Mouse (Mus musculus) heart, postnatal 0 days (tissue): ENCODE data around the gene Pgghg. TPM values are rescaled to one million over a fixed set of nuclear protein-coding genes. Genes with fewer than 3 reads are reported as not detected.
A peak's percentile ranks its signal among the peaks of the same experiment; 100 is the strongest.

Experiments used
- ATAC-seq: fragments of 200-750 bp; cut with Nextera tagmentation; 2 replicates; pipeline ENCODE4 v1.8.0; 2017; ENCODE audit warnings: low read depth, moderate number of reproducible peaks, moderate library complexity; ENCODE audit not compliant: insufficient read depth
- DNase-seq: peaks from one replicate; pipeline ENCODE4 v3.0.0-alpha.2; 2016; ENCODE audit warnings: low spot score
- H3K27ac ChIP-seq: fragments of 300-500 bp; sonication (generic); 2 replicates; pipeline ENCODE4 v1.5.1; 2014; ENCODE audit warnings: low read depth, mild to moderate bottlenecking
- H3K27me3 ChIP-seq: fragments of 300-500 bp; sonication (generic); 2 replicates; pipeline ENCODE4 v1.6.1; 2014; ENCODE audit warnings: low read length, mixed read lengths; ENCODE audit not compliant: control insufficient read depth, insufficient read depth
- H3K36me3 ChIP-seq: fragments of 300-500 bp; sonication (generic); replicated peaks from 2 replicates; pipeline ENCODE4 v1.6.1; 2014; ENCODE audit warnings: low read length, mixed read lengths; ENCODE audit not compliant: control insufficient read depth, insufficient read depth
- H3K4me1 ChIP-seq: fragments of 300-500 bp; sonication (generic); 2 replicates; pipeline ENCODE4 v1.6.1; 2014; ENCODE audit warnings: antibody characterized with exemption; ENCODE audit not compliant: control insufficient read depth, insufficient read depth
- H3K4me2 ChIP-seq: fragments of 300-500 bp; sonication (generic); 2 replicates; pipeline ENCODE4 v1.6.1; 2014; ENCODE audit warnings: low read depth, mild to moderate bottlenecking, low read length, moderate library complexity
- H3K4me3 ChIP-seq: fragments of 300-500 bp; sonication (generic); 2 replicates; pipeline ENCODE4 v1.5.1; 2014; ENCODE audit warnings: low read depth, low read length
- H3K9ac ChIP-seq: fragments of 300-500 bp; sonication (generic); replicated peaks from 2 replicates; pipeline ENCODE4 v1.6.1; 2014; ENCODE audit warnings: low read depth, low read length, mixed read lengths
- H3K9me3 ChIP-seq: fragments of 300-500 bp; sonication (generic); replicated peaks from 2 replicates; pipeline ENCODE4 v1.6.1; 2016; ENCODE audit warnings: low read length; ENCODE audit not compliant: control insufficient read depth
- CTCF ChIP-seq: IDR thresholded peaks from 2 replicates; pipeline ENCODE4 v1.5.1; 2016; ENCODE audit warnings: antibody characterized with exemption, control low read depth, low read depth
- EP300 ChIP-seq: IDR thresholded peaks from 2 replicates; pipeline ENCODE4 v1.6.1; 2016; ENCODE audit warnings: antibody characterized with exemption, low read depth
- WGBS: fragments of 180-500 bp; shearing (Covaris S2); extraction: QIAGEN DNeasy Blood & Tissue Kit; methylation state at CpG from one replicate; pipeline ENCODE4 v1.1.7; 2014; 5-methylcytosine and 5-hydroxymethylcytosine counted together
- polyA plus RNA-seq: library from polyadenylated mRNA; unstranded; fragments of >200 nt; fragmentation: Nextera tagmentation; extraction: Ambion mirVana; gene quantifications from 2 replicates; pipeline ENCODE4 v1.2.1, GENCODE M21; 2015
- total RNA-seq: library from RNA; depleted of rRNA; stranded (reverse); fragments of >200 nt; gene quantifications from 2 replicates; pipeline ENCODE4 v1.2.3, GENCODE M21; 2014; ENCODE audit warnings: low replicate concordance

Pgghg gene
- total and polyA plus RNA-seq, 2 experiments from 2014 or later = 5.9 to 16.3 TPM

- WGBS = 85% methylated on average over 7 of the region's 7 CpGs
- Histone ChIP-seq H3K27me3 (no peaks in the 10 kb centered on the region), H3K4me3 (no peak overlapping the region), H3K9me3 (no peaks in the 10 kb centered on the region), H3K4me1 (no peaks in the 10 kb centered on the region), H3K36me3 (no peaks in the 10 kb centered on the region), H3K4me2 (no peak overlapping the region), H3K9ac (no peak overlapping the region), H3K27ac (no peak overlapping the region)
- no peak for DNase-seq
- TF ChIP-seq EP300 (no peak), CTCF (no peak)
- no peak for ATAC-seq
These were observed 33.5 kb upstream of the Pgghg start for GRCm38 (mm10) chr7:140907697-140908096.

GRCm38 (mm10) chr7:140908181-140908580 is 33.0 kb upstream of the Pgghg start:
- H3K4me2 ChIP-seq = no peak overlapping the region
- no peaks in the 10 kb centered on the region for H3K27me3 ChIP-seq
- H3K9me3 ChIP-seq = no peaks in the 10 kb centered on the region
- no peaks in the 10 kb centered on the region for H3K4me1 ChIP-seq
- H3K9ac ChIP-seq = no peak overlapping the region
- H3K27ac ChIP-seq = no peak overlapping the region
- TF ChIP-seq CTCF (no peak), EP300 (no peak)
- H3K4me3 ChIP-seq = no peak overlapping the region
- ATAC-seq (no peak), DNase-seq (no peak)
- WGBS = 54% methylated on average over 7 of the region's 7 CpGs
- no peaks in the 10 kb centered on the region for H3K36me3 ChIP-seq

GRCm38 (mm10) chr7:140908634-140909107 is 32.5 kb upstream of the Pgghg start:
- Histone ChIP-seq H3K9me3 (no peaks in the 10 kb centered on the region), H3K27ac (no peak overlapping the region), H3K4me1 (no peaks in the 10 kb centered on the region), H3K9ac (no peak overlapping the region; the same call in 1 of the 2 replicates), H3K27me3 (no peaks in the 10 kb centered on the region), H3K4me2 (peak overlapping the region; percentile 72), H3K4me3 (peak overlapping the region; percentile 40), H3K36me3 (no peaks in the 10 kb centered on the region)
- TF ChIP-seq CTCF (peak; percentile 87), EP300 (no peak)
- peak; percentile 86 for DNase-seq
- peak; percentile 71 for ATAC-seq
- 1% methylated on average over 19 of the region's 19 CpGs for WGBS

- no peak overlapping the region for H3K9ac ChIP-seq
- no peaks in the 10 kb centered on the region for H3K4me1 ChIP-seq
- no peaks in the 10 kb centered on the region for H3K9me3 ChIP-seq
- no peak overlapping the region for H3K27ac ChIP-seq
- H3K36me3 ChIP-seq = no peaks in the 10 kb centered on the region
- no peaks in the 10 kb centered on the region for H3K27me3 ChIP-seq
- no peak for ATAC-seq
- no peak for DNase-seq
- no peak overlapping the region for H3K4me2 ChIP-seq
- no peak overlapping the region for H3K4me3 ChIP-seq
- 41% methylated on average over 3 of the region's 3 CpGs for WGBS
- no peak for TF ChIP-seq CTCF
- TF ChIP-seq EP300 = no peak
These were observed 28.9 kb upstream of the Pgghg start for GRCm38 (mm10) chr7:140912293-140912692.

GRCm38 (mm10) chr7:140912846-140913482 is 28.2 kb upstream of the Pgghg start:
- H3K9me3 ChIP-seq = no peaks in the 10 kb centered on the region
- TF ChIP-seq EP300 (no peak), CTCF (no peak)
- no peak overlapping the region for H3K4me3 ChIP-seq
- no peak overlapping the region for H3K4me2 ChIP-seq
- no peak for DNase-seq
- no peak overlapping the region for H3K9ac ChIP-seq
- no peaks in the 10 kb centered on the region for H3K4me1 ChIP-seq
- H3K27me3 ChIP-seq = 0 out of 2 replicates have a peak, but pooled peaks cover 6% of the 10 kb centered on the region
- no peaks in the 10 kb centered on the region for H3K36me3 ChIP-seq
- no peak for ATAC-seq
- no peak overlapping the region for H3K27ac ChIP-seq
- WGBS = 80% methylated on average over 5 of the region's 5 CpGs
